Mouse (Mus musculus): ENCODE data around the gene Pdlim4.
A peak's percentile ranks its signal among the peaks of the same experiment; 100 is the strongest.

Gene Pdlim4

GRCm38 (mm10) chr11:54068520-54069371 is at the start of gene Pdlim4:
Pdlim4 (minus strand) TSS chr11:54069014.
- peak; percentile 47 for DNase-seq (ENCODE audit: low read depth, low spot score)

- DNase-seq (ENCODE audit: low read depth, low spot score), result no peak
Measured at GRCm38 (mm10) chr11:54117096-54117495, 48.3 kb upstream of the Pdlim4 start.

- no peak for DNase-seq (ENCODE audit: low read depth, low spot score)
Measured at GRCm38 (mm10) chr11:54116406-54116805, 47.6 kb upstream of the Pdlim4 start.

GRCm38 (mm10) chr11:54115911-54116310 is 47.1 kb upstream of the Pdlim4 start:
- no peak for DNase-seq (ENCODE audit: low read depth, low spot score)

- DNase-seq (ENCODE audit: low read depth, low spot score), result no peak
Measured at GRCm38 (mm10) chr11:54115301-54115700, 46.5 kb upstream of the Pdlim4 start.

- DNase-seq (ENCODE audit: low read depth, low spot score), result no peak
Measured at GRCm38 (mm10) chr11:54114746-54115145, 45.9 kb upstream of the Pdlim4 start.

GRCm38 (mm10) chr11:54113352-54113751 is 44.5 kb upstream of the Pdlim4 start:
- DNase-seq (ENCODE audit: low read depth, low spot score), result no peak

- DNase-seq (ENCODE audit: low read depth, low spot score), result peak; percentile 75
Measured at GRCm38 (mm10) chr11:54112920-54113319, 44.1 kb upstream of the Pdlim4 start.

GRCm38 (mm10) chr11:54111976-54112741 is 43.3 kb upstream of the Pdlim4 start:
- no peak for DNase-seq (ENCODE audit: low read depth, low spot score)

- DNase-seq (ENCODE audit: low read depth, low spot score), result no peak
Measured at GRCm38 (mm10) chr11:54111291-54111690, 42.5 kb upstream of the Pdlim4 start.

GRCm38 (mm10) chr11:54108894-54109293 is 40.1 kb upstream of the Pdlim4 start:
- no peak for DNase-seq (ENCODE audit: low read depth, low spot score)

- no peak for DNase-seq (ENCODE audit: low read depth, low spot score)
Measured at GRCm38 (mm10) chr11:54108131-54108530, 39.3 kb upstream of the Pdlim4 start.

GRCm38 (mm10) chr11:54107239-54107638 is 38.4 kb upstream of the Pdlim4 start:
- DNase-seq (ENCODE audit: low read depth, low spot score), result no peak

GRCm38 (mm10) chr11:54106676-54107075 is 37.9 kb upstream of the Pdlim4 start:
- DNase-seq (ENCODE audit: low read depth, low spot score), result no peak

- peak; percentile 64 for DNase-seq (ENCODE audit: low read depth, low spot score)
Measured at GRCm38 (mm10) chr11:54105011-54105410, 36.2 kb upstream of the Pdlim4 start.

- no peak for DNase-seq (ENCODE audit: low read depth, low spot score)
Measured at GRCm38 (mm10) chr11:54102706-54103449, 34.1 kb upstream of the Pdlim4 start.

- DNase-seq (ENCODE audit: low read depth, low spot score), result no peak
Measured at GRCm38 (mm10) chr11:54101701-54102100, 32.9 kb upstream of the Pdlim4 start.

GRCm38 (mm10) chr11:54100692-54101591 is 32.1 kb upstream of the Pdlim4 start:
- peak; percentile 64 for DNase-seq (ENCODE audit: low read depth, low spot score)

- no peak for DNase-seq (ENCODE audit: low read depth, low spot score)
Measured at GRCm38 (mm10) chr11:54100045-54100691, 31.4 kb upstream of the Pdlim4 start, which contains the start of gene P4ha2. P4ha2 (plus strand) TSS chr11:54100095.

GRCm38 (mm10) chr11:54093000-54093399 is 24.2 kb upstream of the Pdlim4 start:
- peak; percentile 40 for DNase-seq (ENCODE audit: low read depth, low spot score)

Data from CD4-positive helper T cell, adult 2 months (primary cell).